Mouse (Mus musculus) left cerebral cortex, adult 8-10 months (tissue): Measurements from ENCODE around the gene Zfp934. TPM values are rescaled to one million over a fixed set of nuclear protein-coding genes. Genes with fewer than 3 reads are reported as not detected.
"Not testable (repeated sequence)": the region's sequence is repeated elsewhere in the genome, so short reads cannot be mapped to it uniquely, and the experiment has no call there.

ENCODE experiments used
- DNase-seq, 2 experiments: peaks; one replicate each; pipeline ENCODE4 v3.0.0; 2022; ENCODE audit warnings: low spot score in 2 of 2
- microRNA-seq, 2 experiments: library from miRNA; unstranded; fragments of <30 nt; microRNA quantifications; one replicate each; pipeline ENCODE4 v1.2.0; 2022
- total RNA-seq, 4 experiments: library from RNA; stranded (reverse); gene quantifications; 2 replicates each; pipeline ENCODE4 v1.2.4; 2022

Zfp934 gene
- total RNA-seq: 10 to 100 TPM in 1 of 4 experiments, 1 to 10 TPM in 3; 7.1 to 10.5 (median 8.9) TPM

- not testable (repeated sequence) for DNase-seq
Observed at GRCm38 (mm10) chr13:62571099-62571498, at the start of gene Zfp934. Gene Zfp934, minus strand, starts transcription at chr13:62571199.

GRCm38 (mm10) chr13:62617449-62617848 lies 46.5 kb upstream of the Zfp934 start:
- not testable (repeated sequence) for DNase-seq

GRCm38 (mm10) chr13:62561696-62562095 lies 9.3 kb downstream of the Zfp934 start:
- not testable (repeated sequence) for DNase-seq

- peak; percentile 63 to 64 for DNase-seq
Observed at GRCm38 (mm10) chr13:62558189-62559110, 12.5 kb downstream of the Zfp934 start, which contains the start of gene Zfp935. Gene Zfp935, minus strand, starts transcription at chr13:62558511.

- DNase-seq: not testable (repeated sequence)
Observed at GRCm38 (mm10) chr13:62530129-62530528, 40.9 kb downstream of the Zfp934 start.

GRCm38 (mm10) chr13:62510641-62511420 lies 60.2 kb downstream of the Zfp934 start:
- not testable (repeated sequence) for DNase-seq

GRCm38 (mm10) chr13:62472661-62473060 lies 98.3 kb downstream of the Zfp934 start:
- DNase-seq: not testable (repeated sequence)

GRCm38 (mm10) chr13:62469947-62470346 lies 101.1 kb downstream of the Zfp934 start:
- DNase-seq: not testable (repeated sequence)

GRCm38 (mm10) chr13:62466424-62467334 lies 104.3 kb downstream of the Zfp934 start, which contains the start of gene Gm49359:
Gene Gm49359, minus strand, starts transcription at chr13:62466832.
- DNase-seq: peak; percentile 73 to 89

Small RNA genes within 50 kb of the gene (microRNA-seq; reads per million reads assigned to microRNA genes)
- gene Gm22256: 0.66 to 1.5 reads per million in 2 experiments

Other genes starting within 250 kb of the Zfp934 start
- gene Gm3604, start 188.0 kb downstream of the Zfp934 start, total RNA-seq: 1 to 10 TPM; 1.2 to 1.9 (median 1.5) TPM
- gene Gm49359, start 104.4 kb downstream of the Zfp934 start, total RNA-seq: 10 to 100 TPM; 10.2 to 17.1 (median 14.6) TPM
- not detected for gene Zfp935, start 12.7 kb downstream of the Zfp934 start, total RNA-seq
- gene 6720489N17Rik, start 53.0 kb upstream of the Zfp934 start, total RNA-seq: 1 to 10 TPM; 2.5 to 5.2 (median 4.2) TPM
- gene Platr25, start 189.5 kb upstream of the Zfp934 start, total RNA-seq: 10 to 100 TPM; 13.5 to 14.9 (median 14.1) TPM
- gene Gm5141, start 214.6 kb upstream of the Zfp934 start, total RNA-seq: 10 to 100 TPM in 1 of 4 experiments, 1 to 10 TPM in 3; 3.8 to 11.9 (median 6.3) TPM